Mouse (Mus musculus): ENCODE results near the gene Irx3.

The Irx3 gene

GRCm38 (mm10) chr8:91801241-91801811 lies 541 bp downstream of the Irx3 start:
- DNase-seq (ENCODE audit: low read depth, low spot score) = no peak

- DNase-seq (ENCODE audit: low read depth, low spot score) = no peak
Observed at GRCm38 (mm10) chr8:91800523-91801240, 1.2 kb downstream of the Irx3 start.

GRCm38 (mm10) chr8:91799681-91800522 lies 2.0 kb downstream of the Irx3 start:
- DNase-seq (ENCODE audit: low read depth, low spot score) = no peak

- no peak for DNase-seq (ENCODE audit: low read depth, low spot score)
Observed at GRCm38 (mm10) chr8:91799016-91799581, 2.8 kb downstream of the Irx3 start.

GRCm38 (mm10) chr8:91797626-91798271 lies 4.1 kb downstream of the Irx3 start:
- no peak for DNase-seq (ENCODE audit: low read depth, low spot score)

GRCm38 (mm10) chr8:91793846-91794245 lies 8.0 kb downstream of the Irx3 start:
- no peak for DNase-seq (ENCODE audit: low read depth, low spot score)

GRCm38 (mm10) chr8:91787194-91787895 lies 14.5 kb downstream of the Irx3 start:
- DNase-seq (ENCODE audit: low read depth, low spot score) = no peak

- DNase-seq (ENCODE audit: low read depth, low spot score) = no peak
Observed at GRCm38 (mm10) chr8:91782940-91783339, 18.9 kb downstream of the Irx3 start.

- DNase-seq (ENCODE audit: low read depth, low spot score) = no peak
Observed at GRCm38 (mm10) chr8:91782201-91782600, 19.7 kb downstream of the Irx3 start.

- no peak for DNase-seq (ENCODE audit: low read depth, low spot score)
Observed at GRCm38 (mm10) chr8:91780648-91781047, 21.2 kb downstream of the Irx3 start.

GRCm38 (mm10) chr8:91768857-91769256 lies 33.0 kb downstream of the Irx3 start:
- no peak for DNase-seq (ENCODE audit: low read depth, low spot score)

- no peak for DNase-seq (ENCODE audit: low read depth, low spot score)
Observed at GRCm38 (mm10) chr8:91765411-91766034, 36.3 kb downstream of the Irx3 start.

GRCm38 (mm10) chr8:91755566-91755965 lies 46.3 kb downstream of the Irx3 start:
- no peak for DNase-seq (ENCODE audit: low read depth, low spot score)

- DNase-seq (ENCODE audit: low read depth, low spot score) = no peak
Observed at GRCm38 (mm10) chr8:91755062-91755461, 46.8 kb downstream of the Irx3 start.

- DNase-seq (ENCODE audit: low read depth, low spot score) = no peak
Observed at GRCm38 (mm10) chr8:91750794-91751125, 51.1 kb downstream of the Irx3 start.

GRCm38 (mm10) chr8:91750096-91750793 lies 51.6 kb downstream of the Irx3 start:
- DNase-seq (ENCODE audit: low read depth, low spot score) = no peak

- DNase-seq (ENCODE audit: low read depth, low spot score) = no peak
Observed at GRCm38 (mm10) chr8:91749412-91749811, 52.5 kb downstream of the Irx3 start.

Measured in retina, adult 2 months (tissue).